Mouse (Mus musculus) heart, adult 2 months (tissue): ENCODE data around the gene Nek8.

Experiments used
- CTCF ChIP-seq: fragments of 200-600 bp; IDR thresholded peaks from 2 replicates; pipeline ENCODE4 v1.8.1; 2022; ENCODE audit warnings: antibody characterized with exemption, mild to moderate bottlenecking, moderate library complexity
- EP300 ChIP-seq: fragments of 200-500 bp; IDR thresholded peaks from 2 replicates; pipeline ENCODE4 v1.6.1; 2011; ENCODE audit warnings: low read depth, low read length, control low read depth; ENCODE audit not compliant: insufficient read depth
- POLR2A ChIP-seq: fragments of 200-500 bp; IDR thresholded peaks from 2 replicates; pipeline ENCODE4 v1.6.1; 2011; ENCODE audit warnings: mild to moderate bottlenecking, low read depth, low read length, control low read depth; ENCODE audit not compliant: insufficient read depth

- TF ChIP-seq EP300 (no peak), POLR2A (no peak), CTCF (no peak)
These were observed 58.0 kb downstream of the Nek8 start for GRCm38 (mm10) chr11:78118467-78118866.
